Mouse (Mus musculus): ENCODE results near the gene Sigmar1.

Gene Sigmar1

DNA sequence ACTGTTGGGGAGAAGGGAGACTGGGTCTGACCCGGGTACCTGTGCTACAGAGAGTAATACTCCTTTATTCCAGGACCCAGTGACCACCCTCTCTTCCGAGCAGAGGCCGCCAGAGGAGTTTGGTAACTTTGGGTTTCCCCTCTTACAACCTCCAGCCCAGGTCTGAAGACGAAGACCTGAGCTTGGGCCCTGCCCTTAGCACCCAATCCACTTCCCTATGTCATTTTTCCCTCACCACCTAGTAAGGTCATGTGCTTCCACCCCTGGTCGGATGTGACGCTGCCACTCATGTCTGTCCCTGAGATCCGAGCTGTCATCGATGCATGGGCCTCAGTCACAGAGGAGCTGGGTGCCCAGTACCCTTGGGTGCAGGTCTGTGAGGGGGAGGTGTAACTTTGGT, 483 bp upstream of the Sigmar1 start:
- DNase-seq (ENCODE audit: low spot score) = no peak

DNA sequence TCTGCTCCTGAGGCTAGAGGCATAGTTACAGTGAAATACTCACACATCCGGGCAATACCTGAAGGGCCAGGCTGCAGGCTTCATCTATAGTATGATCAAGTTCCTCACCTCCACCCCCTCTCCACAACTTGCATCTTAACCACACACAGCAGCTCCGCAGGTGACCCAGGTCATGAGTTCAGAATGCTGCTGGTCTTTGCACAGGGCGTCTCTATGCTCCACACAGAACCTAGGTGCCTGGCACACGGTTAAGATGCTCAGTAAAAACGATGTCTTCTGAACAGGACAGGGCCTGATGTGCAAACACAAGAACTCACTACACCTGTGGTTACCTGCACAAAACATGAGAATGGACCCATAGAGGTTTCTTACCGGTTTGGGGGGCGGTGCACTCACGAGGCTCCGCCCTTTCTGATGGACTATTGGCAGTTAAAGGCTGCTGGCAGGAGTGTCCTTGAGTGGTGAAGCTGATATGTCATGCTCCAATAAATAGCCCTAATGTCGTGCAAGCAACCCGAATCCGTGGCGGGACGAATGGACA, 1.1 kb downstream of the Sigmar1 start, which contains the start of gene Galt:
TSS of gene Galt (plus strand) at position 432 of the 541 bp plus-strand sequence.
- DNase-seq (ENCODE audit: low spot score) = no peak

DNA sequence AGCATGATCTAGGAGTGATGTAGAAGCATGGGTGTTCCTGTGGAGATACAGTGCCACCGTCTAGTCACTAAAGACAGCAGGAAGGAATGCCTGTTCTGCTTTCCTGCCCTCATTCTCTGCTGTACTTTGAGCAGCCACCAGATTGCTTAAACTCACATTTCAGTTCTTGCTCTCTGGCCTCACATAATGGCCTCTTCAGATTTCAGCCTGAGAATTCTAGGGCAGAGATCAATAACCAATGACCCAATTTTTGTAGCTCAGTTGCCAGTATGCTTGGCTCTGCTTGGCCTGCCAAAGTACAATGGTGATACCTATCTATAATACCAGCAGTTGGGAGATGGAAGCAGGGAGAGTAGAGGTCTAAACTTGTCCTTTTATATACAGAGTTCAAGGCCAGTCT, 10.9 kb downstream of the Sigmar1 start:
- DNase-seq (ENCODE audit: low spot score) = no peak

DNA sequence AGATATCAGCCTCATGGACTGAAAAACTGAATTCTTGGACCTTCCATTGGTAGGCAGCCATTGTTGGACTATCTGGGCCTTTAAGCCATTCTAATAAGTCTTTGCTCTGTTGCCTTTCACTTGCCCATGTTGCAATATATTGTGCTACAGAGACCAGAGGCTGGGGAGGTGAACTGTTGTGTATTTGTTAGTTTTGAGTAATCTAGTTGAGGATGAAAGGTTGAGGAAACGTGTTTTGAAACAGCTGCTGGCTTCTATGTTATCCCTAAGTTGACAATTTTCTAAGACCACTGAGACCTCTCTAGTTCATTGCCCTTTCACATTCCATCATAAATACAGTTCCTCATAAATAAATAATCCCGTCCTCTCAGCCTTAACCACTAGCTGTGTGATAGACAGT, 11.8 kb downstream of the Sigmar1 start:
- no peak for DNase-seq (ENCODE audit: low spot score)

DNA sequence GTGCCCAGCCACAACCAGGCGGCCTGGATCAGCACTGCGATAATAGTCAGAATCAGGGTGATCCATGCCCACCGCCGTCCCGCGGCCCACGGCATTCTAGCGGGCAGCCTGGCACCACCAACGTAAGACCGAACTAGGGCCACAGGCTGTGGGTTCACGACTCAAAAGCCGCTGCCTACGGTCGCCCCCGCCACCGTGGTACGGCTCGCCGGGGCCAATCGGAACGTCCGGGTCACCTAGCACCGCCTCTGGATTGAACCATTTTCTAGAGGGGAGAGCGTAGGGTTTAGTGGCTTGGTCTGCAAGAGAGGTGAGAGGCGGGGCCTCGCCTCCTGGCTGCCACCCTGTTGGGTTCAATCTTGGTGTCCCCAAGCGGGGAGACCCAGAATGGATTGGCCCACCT, 14.8 kb downstream of the Sigmar1 start:
- peak; percentile 98 for DNase-seq (ENCODE audit: low spot score)

DNA sequence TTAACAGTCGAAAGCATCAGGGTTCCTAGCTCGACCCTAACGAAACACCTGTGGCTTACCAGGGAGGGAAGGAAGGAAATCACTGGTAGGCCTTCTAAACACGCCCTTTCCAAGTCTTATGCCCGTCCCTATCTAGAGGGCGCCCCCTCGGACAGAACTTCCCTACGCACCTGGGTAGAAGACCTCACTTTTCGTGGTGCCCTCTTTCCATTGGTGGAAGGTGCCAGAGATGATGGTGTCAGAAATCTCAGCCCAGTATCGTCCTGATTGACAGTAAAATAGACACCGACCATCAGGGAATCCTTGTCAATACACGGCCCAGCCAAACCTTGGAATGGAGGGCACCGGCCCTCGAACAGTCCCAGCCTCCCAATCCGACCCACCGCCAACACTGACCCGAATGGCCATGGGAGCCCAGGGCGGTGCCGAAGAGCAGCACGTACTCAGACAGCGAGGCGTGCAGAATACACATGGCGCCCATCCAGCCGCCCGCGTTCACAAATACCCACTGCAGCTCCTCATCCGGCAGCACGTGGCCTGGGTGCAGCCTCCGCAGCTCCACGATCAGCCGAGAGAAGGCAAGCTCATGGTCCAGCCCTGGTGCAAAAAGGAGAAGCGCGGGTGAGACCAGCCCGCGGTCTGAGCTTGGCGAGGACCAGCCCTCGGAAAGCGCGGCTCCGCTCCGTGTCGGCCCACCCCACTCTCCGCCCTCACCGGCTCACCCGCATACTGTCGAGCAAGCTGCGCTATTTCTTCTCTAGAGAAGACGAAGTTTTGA, 15.4 kb downstream of the Sigmar1 start:
- no peak for DNase-seq (ENCODE audit: low spot score)

DNA sequence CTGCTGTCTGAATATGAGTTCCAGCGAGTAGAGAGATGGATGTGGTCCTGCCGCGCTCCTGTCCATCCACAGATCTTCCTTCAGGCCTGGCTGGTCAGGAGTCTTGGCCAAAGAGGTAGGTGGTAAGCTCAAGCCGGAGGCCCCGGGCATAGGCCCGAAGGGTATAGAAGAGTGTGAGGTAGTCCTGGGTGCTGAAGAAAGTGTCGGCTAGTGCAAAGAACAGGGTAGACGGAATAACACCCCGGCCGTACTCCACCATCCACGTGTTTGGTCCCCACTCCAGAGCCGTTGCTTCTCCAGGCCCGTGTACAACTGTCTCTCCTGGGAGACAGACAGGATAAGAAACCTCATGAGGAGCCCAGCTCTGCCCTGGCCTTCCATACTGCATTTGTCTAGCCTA, 16.7 kb downstream of the Sigmar1 start:
- DNase-seq (ENCODE audit: low spot score) = no peak

DNA sequence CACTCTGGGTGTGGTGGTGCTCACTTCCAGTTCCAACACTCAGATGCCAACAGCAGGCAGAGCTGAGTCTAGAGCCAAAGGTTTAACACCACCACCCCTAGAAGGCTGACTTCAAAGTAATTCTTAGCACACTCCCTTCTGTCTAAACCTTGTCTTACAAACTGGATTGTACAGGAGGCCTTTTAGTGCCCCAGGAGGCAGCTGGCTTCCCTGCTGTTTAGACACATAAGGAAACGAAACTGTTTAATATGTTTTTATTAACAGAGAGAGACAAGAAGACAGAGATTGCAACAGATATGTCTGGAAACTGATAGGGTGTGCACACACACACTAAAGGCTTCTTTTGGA, 17.7 kb downstream of the Sigmar1 start:
- no peak for DNase-seq (ENCODE audit: low spot score)

DNA sequence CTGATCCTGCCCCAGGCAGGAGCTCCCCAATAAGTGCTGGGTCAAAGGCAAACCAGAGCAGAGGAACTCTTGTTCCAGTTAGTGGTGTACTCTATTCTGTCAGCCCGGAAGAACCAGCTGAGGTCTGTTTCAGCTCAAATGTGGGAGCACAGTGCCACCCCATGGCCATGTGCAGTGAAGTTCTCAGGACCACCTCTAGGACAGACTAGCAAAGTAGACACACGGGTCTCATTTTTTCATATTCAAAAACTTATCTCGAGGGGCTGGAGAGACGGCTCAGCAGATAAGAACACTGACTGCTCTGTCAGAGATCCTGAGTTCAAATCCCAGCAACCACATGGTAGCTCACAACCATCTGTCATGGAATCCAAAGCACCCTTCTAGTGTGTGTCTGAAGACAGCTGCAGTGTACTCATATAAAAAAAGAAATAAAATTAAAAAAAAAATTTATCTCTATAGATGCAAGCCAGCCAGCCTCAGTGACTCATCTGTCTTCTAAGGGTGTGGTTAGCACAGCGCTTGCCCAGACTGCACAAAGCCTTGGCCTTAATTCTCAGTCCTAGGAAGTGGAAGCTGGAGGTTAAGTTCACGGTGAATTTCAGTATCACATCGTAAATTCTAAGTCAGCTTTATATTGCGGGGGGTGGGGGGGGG, 18.2 kb downstream of the Sigmar1 start:
- DNase-seq (ENCODE audit: low spot score) = peak; percentile 86

DNA sequence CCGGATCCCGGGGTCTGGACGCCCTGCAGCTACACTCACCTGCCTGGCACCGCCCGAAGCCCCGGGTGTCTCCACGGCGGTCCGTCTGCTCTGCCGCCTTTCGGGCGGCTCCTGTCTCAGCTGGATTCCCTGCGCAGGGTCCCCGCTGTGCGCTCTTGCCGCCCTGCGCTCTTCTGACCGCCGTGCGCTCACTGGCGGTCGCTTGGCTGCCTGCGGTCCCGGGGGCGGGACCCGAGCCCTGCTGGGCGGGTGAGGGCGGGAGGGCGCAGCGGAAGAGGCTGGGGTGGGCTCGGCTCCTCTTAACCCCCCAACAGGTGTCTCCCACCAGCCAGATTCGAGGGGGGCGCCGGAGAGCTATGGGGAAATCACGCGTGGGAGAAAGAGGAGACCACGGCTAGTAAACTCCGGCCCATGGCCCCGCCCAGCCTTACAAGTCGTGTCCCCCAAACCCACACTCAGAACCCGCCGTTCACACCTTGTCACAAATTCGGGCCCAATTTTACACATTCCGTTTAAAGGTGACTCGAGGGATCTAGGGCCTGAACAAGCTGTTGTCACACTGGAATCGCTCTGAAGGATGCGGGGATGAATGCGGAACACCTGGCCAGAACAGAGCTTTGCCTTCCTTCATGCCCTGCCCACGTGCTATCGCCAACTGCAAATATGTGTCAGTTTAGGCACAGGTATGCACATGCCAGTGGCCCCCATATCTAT, 24.7 kb downstream of the Sigmar1 start, which contains the start of gene Arid3c:
TSS of gene Arid3c (minus strand) at position 91 of the 714 bp plus-strand sequence.
- DNase-seq (ENCODE audit: low spot score) = peak; percentile 45

DNA sequence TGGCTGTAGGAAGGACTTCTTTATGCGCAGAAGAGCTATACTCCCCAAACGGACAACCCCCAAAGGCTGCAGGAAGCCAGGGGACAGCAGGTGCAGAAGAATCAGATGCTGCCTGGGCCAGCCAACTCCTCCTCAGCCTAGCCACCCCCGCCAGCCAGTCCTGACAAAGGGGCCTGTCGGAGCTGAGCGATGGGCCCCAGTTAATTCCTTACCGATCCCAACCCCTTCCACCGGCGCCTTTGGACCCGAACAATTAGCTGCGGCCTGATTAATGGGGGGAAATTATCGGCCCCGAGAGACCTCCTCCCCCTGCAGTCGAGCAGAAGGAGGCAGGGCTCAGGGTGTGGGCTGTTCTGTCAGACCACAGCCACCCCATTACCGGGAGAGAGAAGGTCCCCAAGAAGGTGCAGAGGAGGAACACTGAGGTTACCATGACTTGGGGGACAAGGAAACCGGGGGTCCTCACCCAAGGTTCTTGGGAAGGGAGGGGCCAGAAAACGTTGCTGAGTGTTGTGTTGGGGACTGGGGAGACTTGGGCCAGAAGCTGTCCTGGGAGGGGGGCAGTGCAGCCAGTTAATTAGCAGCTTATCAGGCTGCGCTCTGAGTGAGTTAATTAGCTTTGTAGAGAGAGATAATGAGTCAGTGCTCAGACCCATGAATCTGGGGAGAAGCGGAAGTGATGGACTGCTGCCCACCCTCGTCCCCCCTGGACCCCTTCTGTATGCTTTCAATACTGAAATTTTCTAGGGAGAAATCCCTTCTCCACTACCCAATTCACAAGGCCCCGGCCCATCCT, 28.9 kb downstream of the Sigmar1 start:
- no peak for DNase-seq (ENCODE audit: low spot score)

DNA sequence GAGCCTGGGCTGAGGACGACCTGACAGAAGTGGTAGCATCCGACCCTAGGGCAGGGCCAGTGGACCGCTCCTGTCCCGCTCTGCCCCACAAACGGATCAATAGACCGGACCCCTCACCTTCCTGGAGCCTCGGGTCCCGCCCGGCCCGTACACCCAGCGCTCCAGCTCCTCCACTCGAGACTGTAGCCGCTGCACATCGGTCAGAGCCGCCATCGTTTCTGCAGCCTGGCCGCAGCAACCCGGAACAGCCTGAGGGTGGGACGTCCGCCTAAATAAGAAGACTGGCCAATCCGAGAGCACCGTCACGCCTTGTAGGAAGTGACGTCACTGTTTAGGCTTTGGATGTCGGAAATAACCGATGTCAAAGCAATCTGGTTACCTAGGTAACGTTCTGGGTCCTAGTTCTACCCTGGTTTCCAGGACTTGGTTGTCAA, 33.0 kb downstream of the Sigmar1 start, which contains the start of gene Dctn3:
TSS of gene Dctn3 (minus strand) at position 253 of the 434 bp plus-strand sequence.
- peak; percentile 97 for DNase-seq (ENCODE audit: low spot score)

DNA sequence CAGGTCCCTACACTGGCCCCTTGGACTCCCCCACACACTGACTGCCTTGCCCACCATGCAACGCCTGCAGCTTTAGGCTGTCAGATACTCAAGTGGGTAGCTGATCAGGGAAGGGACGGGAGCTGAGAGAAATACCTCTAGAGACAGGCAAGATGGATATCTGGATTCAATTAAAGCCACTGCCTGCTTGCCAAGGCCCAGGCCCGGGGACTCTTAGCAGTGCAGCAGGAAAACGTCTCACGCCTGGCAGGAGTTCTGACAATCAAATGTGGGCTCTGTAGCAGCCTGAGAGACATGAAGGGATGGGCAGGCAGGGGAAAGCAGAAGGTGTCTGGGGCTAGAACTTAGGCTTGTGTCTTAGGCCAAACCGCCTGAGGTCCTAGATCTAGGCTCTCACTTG, 39.1 kb downstream of the Sigmar1 start:
- no peak for DNase-seq (ENCODE audit: low spot score)

DNA sequence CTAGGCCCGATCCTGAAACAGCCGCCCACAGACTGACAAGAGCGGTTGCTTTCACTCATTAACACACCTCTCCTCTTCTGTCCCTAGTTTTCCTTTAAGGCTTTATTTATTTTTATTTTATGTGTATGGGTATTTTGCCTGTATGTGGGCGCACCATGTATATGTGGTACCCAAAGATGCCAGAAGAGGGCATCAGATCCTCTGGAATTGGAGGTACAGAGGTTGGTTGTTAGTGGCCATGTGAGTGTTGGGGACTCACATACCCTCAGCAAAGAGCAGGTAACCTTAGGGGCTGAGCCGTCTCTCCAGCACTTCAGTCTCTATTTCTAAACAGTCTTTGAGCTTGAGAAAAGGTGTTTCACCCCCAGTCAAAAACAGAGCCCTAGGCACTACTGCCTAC, 40.4 kb downstream of the Sigmar1 start:
- peak; percentile 58 for DNase-seq (ENCODE audit: low spot score)

DNA sequence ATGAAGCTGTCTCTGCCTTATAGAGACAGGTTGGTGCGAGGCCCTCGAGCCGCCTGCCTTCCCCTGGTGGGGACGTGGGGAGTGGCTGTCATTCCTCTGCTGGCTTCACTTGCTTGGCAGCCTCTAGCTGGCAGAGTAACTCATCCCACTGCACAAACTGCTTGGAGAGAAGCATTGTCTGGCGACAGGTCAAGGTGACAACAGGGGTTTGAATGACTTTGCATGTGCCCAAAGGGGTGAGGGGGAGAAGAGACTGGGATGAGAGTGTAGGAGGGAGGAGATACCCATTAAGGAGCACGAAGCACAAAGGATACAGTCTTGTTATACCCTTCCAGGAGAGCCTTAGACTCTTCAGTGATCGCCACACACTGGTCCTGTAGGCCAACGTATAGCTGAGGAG, 40.9 kb downstream of the Sigmar1 start:
- DNase-seq (ENCODE audit: low spot score) = no peak

DNA sequence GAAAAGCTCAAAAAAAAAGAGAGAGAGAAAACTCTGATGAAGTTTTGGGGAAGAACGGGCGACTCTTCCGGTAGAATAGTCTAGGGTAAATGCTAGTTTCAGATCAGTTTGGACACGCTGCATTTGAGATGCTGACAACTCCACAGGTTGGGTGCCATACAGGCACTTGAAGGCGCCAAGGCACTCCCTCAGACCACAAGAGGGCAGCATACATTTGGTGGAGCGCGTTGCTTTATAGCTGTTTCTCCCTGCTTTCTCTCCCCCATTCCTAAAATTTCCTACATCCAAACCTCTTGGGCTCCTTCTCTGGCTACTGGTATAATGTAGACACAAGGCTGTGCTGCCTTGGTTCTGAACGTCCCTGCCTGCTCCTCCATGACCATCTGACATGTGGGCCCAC, 41.7 kb downstream of the Sigmar1 start:
- DNase-seq (ENCODE audit: low spot score) = peak; percentile 86

DNA sequence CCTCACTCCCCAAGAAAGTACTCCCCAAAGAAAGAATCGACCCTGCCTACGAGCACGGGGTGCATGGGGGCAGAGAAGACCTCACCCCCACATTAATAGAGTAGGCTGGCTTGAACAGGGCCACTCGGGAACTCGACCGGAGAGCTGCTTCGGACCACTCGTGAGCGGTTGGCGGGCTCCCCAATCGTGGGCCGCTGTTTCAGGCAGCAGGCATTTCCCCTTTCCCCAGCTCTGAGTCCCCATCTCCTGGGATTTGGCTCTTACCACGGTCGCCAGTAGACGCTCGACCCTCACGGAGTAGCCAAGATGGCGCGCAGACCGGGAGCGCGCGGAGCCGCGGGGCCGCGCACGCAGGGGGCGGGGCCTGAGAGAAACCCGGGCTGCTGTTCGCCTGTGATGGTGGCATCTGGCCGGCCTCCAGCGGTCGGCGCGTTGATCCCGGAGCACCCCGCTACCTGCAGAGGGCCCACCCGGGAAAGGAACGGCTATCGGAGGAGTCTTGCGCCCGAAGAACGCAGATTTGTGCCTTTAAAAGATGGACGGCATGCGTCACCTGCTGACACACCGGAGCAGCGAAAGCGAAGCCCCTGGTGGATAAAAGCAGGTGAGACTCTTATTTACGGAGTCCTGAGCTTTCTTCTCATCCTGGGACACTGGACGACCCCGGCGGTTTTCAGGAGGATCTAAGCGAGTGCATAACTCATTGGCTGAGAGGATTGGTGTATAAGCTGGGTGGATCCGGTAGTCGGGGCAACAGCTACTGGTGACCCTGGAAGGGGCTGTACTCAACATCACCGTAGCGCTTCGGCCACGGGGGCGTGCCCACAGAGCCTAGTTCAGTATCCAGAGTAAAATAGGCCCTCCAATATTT, 42.5 kb downstream of the Sigmar1 start, which contains the start of gene Rpp25l:
TSS of gene Rpp25l (minus strand) at position 338 of the 871 bp plus-strand sequence.
- DNase-seq (ENCODE audit: low spot score) = peak; percentile 92

DNA sequence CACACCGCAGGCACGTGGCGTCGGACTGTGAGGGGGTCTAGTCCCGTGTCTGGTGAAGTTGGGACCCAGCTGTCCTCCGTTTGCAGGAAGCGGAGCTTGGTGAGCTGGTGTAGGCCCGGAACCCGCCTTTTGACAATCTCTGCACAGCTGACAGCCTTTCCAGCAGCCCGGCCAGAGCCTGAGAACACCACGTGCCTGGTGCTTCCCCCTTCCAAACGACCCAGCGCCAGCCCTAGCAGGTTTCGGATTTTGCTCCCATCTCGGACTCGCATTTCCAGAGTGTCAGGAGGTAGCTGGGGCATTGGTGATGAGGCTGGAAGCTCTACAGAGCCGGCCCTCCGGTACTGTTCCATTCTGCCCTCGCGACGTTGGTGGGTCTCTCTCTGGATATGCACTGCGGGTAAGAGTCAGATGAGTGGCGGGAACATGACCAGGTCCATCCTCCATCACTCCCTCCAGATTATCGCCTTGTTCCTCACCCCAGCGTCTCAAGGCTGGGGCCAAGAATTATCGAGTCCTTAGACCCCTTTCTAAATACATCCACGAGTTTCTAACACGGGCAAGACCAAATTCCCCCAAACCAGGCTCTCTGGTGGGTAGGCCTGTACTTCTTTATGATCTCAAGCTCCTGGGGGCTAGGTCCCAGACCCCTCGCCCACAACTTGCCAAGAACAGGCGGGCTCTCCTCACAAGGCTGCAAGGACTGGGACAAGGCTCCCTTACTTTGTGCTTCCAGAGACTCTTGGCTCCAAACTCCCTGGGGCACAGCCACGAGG, 43.3 kb downstream of the Sigmar1 start:
- no peak for DNase-seq (ENCODE audit: low spot score)

DNA sequence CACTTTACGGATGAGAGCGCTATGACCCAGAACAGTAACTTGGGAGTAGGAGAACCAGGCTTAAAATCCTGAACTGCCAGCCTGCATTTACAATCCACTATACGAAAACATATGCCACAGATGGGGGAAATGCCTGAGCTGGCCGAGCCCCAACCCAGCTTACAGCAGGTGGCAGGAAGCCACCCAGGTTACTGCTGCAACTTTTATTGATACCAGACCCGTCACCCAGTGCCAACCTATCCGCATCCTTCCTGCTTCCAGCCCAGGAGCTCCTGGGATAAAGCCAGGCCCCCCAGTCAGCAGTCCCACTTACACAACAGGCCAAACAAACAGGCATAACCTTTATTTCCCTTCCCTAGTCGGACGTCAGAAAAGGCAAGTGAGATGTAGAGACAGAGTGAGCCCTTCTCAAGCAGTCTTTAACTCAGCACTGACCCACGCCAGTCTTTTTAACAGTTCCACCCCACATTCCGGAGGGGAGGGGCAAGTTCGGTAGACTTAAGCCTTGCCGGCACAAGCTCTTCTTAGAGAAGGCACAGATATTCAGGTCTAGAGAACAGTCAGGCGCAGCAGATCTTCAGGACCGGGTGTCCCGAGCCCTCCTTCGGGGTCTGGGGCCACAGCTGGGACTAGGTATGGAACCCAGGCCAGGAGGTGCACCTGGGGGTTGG, 44.1 kb downstream of the Sigmar1 start:
- DNase-seq (ENCODE audit: low spot score) = no peak

Data from retina, embryonic 14.5 days (tissue).